In the genomic region with DNA sequence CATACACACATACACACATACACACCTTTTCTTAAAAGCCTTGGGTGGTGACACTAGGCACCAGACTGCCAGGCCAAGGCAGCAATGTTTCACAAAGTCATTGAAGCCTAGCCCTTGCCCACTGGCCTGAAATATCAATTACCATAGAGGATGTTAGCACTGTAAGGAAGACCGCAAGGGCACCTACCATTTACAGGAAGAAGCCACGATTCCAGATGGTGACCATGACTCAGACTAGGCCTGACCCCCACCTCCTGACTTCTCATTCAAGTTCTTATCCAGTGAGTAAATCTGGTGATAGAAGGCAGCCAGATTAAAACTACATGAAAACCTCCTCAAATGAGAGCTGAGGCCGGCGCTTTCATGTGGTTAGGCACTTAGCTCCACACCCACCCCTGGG, we compare ENCODE assay signal across 27 mouse cellular contexts.
DNase-seq lines count a peak whose midpoint lies in the region; ATAC-seq lines count a peak whose summit lies in the region.
"Had no signal": no experiment of that assay in that cellular context is flagged by ENCODE, and none has a peak within 500 bp of the region (broad histone marks: within the 10 kb centered on the region; RNA-seq: fewer than 3 reads in every experiment).

No protein-coding gene starts in this region.

- 0 out of 2 replicates have a peak, but pooled peaks cover 4% of the 10 kb centered on the region for H3K27me3 ChIP-seq in kidney, embryonic 15.5 days
- H3K27me3 ChIP-seq: embryonic facial prominence, embryonic 15.5 days; heart, embryonic 12.5 days; heart, embryonic 15.5 days had no signal

- no peak overlapping the region for H3K9ac ChIP-seq in kidney, embryonic 15.5 days
- H3K9ac ChIP-seq: embryonic facial prominence, embryonic 12.5 days; embryonic facial prominence, embryonic 15.5 days; forebrain, postnatal 0 days; heart, embryonic 12.5 days; heart, embryonic 15.5 days; hindbrain, embryonic 14.5 days had no signal

- H3K4me1 ChIP-seq in kidney, embryonic 15.5 days: peaks cover 18% of the 10 kb centered on the region
- H3K4me1 ChIP-seq: embryonic facial prominence, embryonic 12.5 days; heart, embryonic 12.5 days; heart, embryonic 15.5 days had no signal

- WGBS in kidney, embryonic 15.5 days: 58% methylated on average over 4 of the region's 4 CpGs

- H3K4me2 ChIP-seq in kidney, embryonic 15.5 days: no peak overlapping the region
- H3K4me2 ChIP-seq: embryonic facial prominence, embryonic 12.5 days; embryonic facial prominence, embryonic 15.5 days; heart, embryonic 12.5 days; heart, embryonic 15.5 days; hindbrain, embryonic 14.5 days had no signal

- H3K27ac ChIP-seq in kidney, embryonic 15.5 days: no peak overlapping the region
- H3K27ac ChIP-seq: embryonic facial prominence, embryonic 12.5 days; embryonic facial prominence, embryonic 15.5 days; gastrocnemius, adult 2 months; heart, embryonic 15.5 days; hindbrain, embryonic 14.5 days; hindbrain, postnatal 0 days had no signal

- DNase-seq in kidney, adult 11 months: no peak
- peak; percentile 44 for DNase-seq in 3T3-L1 (ENCODE audit: low read depth, low spot score)
- peak; percentile 26 for DNase-seq in 416B (ENCODE audit: low read depth)
- DNase-seq in lung, postnatal 10 days: no peak
- DNase-seq in B cell, adult 2 months: no peak
- DNase-seq: adrenal gland, postnatal 10 days; adrenal gland, postnatal 36 days; cerebellum, adult 18-20 months; cerebellum, adult 9-10 months; cerebellum, postnatal 14 days; forebrain, postnatal 0 days; gastrocnemius, adult 2 months; gastrocnemius, postnatal 14 days; heart, adult 18-20 months; heart, postnatal 14 days; heart, postnatal 4 days had no signal

- no peak overlapping the region for H3K4me3 ChIP-seq in kidney, embryonic 15.5 days (replicated peaks)
- H3K4me3 ChIP-seq: embryonic facial prominence, embryonic 12.5 days; embryonic facial prominence, embryonic 15.5 days; gastrocnemius, adult 2 months; heart, embryonic 12.5 days; heart, embryonic 15.5 days had no signal

- no peaks in the 10 kb centered on the region for H3K9me3 ChIP-seq in kidney, embryonic 15.5 days (replicated peaks)
- H3K9me3 ChIP-seq: embryonic facial prominence, embryonic 12.5 days; embryonic facial prominence, embryonic 15.5 days; heart, embryonic 12.5 days; heart, embryonic 15.5 days had no signal

- H3K36me3 ChIP-seq in kidney, embryonic 15.5 days: no peaks in the 10 kb centered on the region
- H3K36me3 ChIP-seq: embryonic facial prominence, embryonic 12.5 days; embryonic facial prominence, embryonic 15.5 days; heart, embryonic 12.5 days; heart, embryonic 15.5 days had no signal

- ATAC-seq in kidney, embryonic 15.5 days (replicated peaks; ENCODE audit: low FRiP score): 0 out of 2 replicates have a peak, but pooled peaks have one; percentile 44
- ATAC-seq: CD4-positive, CD25-positive, alpha-beta regulatory T cell, adult 4 months; forebrain, embryonic 14.5 days; forebrain, postnatal 0 days; hindbrain, postnatal 0 days; inflammation-experienced regulatory T-cells, adult 6 months; Patski had no signal

Comparison
In these comparisons a context has a peak if more than half of its experiments do, and no peak if none do; other contexts are left out.
1. DNase-seq: peak in 3T3-L1 (single experiment) and 416B (single experiment); none in kidney, adult 11 months (single experiment), lung, postnatal 10 days (single experiment) and B cell, adult 2 months (0 of 2).